Mouse (Mus musculus): ENCODE measurements at regions not wholly inside any gene's neighbourhood (a gene's known extent, or its start where the extent isn't known, plus 50 kb on each side); places are given as distances from the start of the nearest gene placed in this dataset.
"Not testable (repeated sequence)": the region's sequence is repeated elsewhere in the genome, so short reads cannot be mapped to it uniquely, and the experiment has no call there.

- no peaks in the 10 kb centered on the region for H3K27me3 ChIP-seq (replicated peaks)
- H3K4me3 ChIP-seq (replicated peaks): no peak overlapping the region
- H3K27ac ChIP-seq: no peak overlapping the region
- no peak overlapping the region for H3K9ac ChIP-seq
- H3K4me2 ChIP-seq: no peak overlapping the region
- WGBS: 93% methylated on average over 2 of the region's 2 CpGs
- H3K36me3 ChIP-seq: no peaks in the 10 kb centered on the region
- no peak for ATAC-seq (ENCODE audit: insufficient read depth, low FRiP score, low read depth)
- H3K9me3 ChIP-seq: no peaks in the 10 kb centered on the region
- H3K4me1 ChIP-seq: no peaks in the 10 kb centered on the region
Observed at GRCm38 (mm10) chr4:67141896-67142295, 314.5 kb downstream of the Tlr4 start.

DNA sequence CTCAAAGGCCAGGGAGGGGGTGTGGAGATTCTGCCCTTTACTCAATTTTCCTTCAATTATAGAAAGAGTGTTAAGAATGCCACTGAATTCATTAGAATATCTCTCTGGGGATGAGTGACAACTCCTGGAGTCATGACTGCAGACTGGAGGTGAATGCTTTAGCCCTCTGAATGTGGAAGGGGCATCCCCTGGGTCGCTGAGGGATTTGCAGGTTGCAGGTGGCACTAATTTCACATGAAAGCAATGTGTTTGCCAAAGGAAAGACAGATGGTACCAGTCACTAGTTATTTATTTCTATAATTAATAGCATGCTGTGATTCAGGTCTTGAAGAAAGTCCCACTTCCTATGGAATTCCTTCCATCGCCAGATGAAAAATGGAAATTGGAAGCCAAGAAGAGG lies 321.1 kb downstream of the Tlr4 start:
- Histone ChIP-seq H3K9ac (no peak overlapping the region), H3K4me3 (replicated peaks) (no peak overlapping the region), H3K27me3 (replicated peaks) (no peaks in the 10 kb centered on the region), H3K4me1 (no peaks in the 10 kb centered on the region), H3K9me3 (no peaks in the 10 kb centered on the region), H3K36me3 (no peaks in the 10 kb centered on the region), H3K4me2 (no peak overlapping the region), H3K27ac (no peak overlapping the region)
- WGBS: 63% methylated on average over 2 of the region's 2 CpGs
- ATAC-seq (ENCODE audit: insufficient read depth, low FRiP score, low read depth): no peak

DNA sequence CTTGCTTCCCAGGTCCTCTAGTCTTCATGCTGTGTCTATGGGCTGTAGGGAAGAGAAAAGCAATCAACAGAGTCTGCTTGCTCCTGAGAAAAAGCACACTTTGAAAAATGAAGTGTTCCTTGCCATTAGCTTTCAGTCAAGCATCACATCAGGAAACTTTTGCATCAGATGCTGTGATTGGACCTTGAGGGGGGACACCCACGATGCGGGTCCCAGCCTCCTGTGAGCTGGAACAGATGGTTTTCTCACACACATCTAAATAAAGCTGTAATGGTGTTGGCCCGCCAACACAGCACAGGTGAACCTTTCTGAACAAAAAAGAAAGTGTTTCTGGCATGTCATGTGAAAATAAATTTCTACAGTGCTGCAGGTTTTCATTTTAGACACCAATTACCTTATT lies 335.3 kb downstream of the Tlr4 start:
- H3K4me2 ChIP-seq: no peak overlapping the region
- no peak overlapping the region for H3K9ac ChIP-seq
- no peaks in the 10 kb centered on the region for H3K27me3 ChIP-seq (replicated peaks)
- no peaks in the 10 kb centered on the region for H3K9me3 ChIP-seq
- no peaks in the 10 kb centered on the region for H3K36me3 ChIP-seq
- WGBS: 78% methylated on average over 3 of the region's 3 CpGs
- ATAC-seq (ENCODE audit: insufficient read depth, low FRiP score, low read depth): no peak
- H3K4me3 ChIP-seq (replicated peaks): no peak overlapping the region
- H3K4me1 ChIP-seq: no peaks in the 10 kb centered on the region
- H3K27ac ChIP-seq: no peak overlapping the region

GRCm38 (mm10) chr4:67167720-67168119 lies 340.3 kb downstream of the Tlr4 start:
- Histone ChIP-seq H3K9me3 (no peaks in the 10 kb centered on the region), H3K36me3 (no peaks in the 10 kb centered on the region), H3K4me2 (no peak overlapping the region), H3K4me1 (no peaks in the 10 kb centered on the region), H3K9ac (no peak overlapping the region), H3K4me3 (replicated peaks) (no peak overlapping the region), H3K27me3 (replicated peaks) (no peaks in the 10 kb centered on the region), H3K27ac (no peak overlapping the region)
- WGBS: 47% methylated on average over 5 of the region's 5 CpGs
- peak; percentile 65 for ATAC-seq (ENCODE audit: insufficient read depth, low FRiP score, low read depth)

DNA sequence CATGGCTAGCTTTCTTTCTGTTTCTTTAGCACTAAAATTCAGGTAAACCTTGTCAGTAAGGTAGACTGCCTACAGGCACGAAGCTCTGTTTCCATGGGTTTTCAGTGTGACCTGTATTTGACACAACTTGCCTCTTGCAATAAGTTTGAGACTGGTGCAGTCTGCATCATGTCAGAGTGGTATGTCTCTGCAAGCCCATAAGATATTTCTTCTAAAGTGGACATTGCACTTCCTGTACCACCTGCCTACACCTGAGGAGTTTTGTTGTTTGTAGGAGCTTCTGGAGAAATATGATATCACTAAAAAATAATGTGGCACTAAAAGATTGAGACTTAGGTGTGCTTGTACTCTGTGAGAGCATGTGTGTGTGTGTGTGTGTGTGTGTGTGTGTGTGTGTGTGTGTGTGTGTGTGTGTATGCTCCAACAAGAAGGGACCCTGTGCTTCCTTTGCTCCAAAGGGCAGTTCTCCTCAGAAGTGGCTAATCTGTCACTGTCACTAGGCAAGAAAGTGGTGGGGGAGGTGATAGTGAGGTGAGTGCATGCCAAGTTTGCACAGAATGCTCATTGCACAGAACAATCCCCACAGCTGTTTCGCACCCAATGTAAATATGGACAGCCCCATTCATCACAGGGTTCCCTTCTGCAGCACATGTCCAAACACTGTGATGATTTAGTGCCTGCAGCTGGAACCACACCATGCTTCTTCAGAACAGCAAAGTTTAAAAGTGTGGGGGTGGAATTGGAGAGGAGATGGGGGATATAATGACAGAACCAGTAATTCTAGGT lies 360.5 kb downstream of the Tlr4 start:
- Histone ChIP-seq H3K4me3 (replicated peaks) (no peak overlapping the region), H3K9me3 (no peaks in the 10 kb centered on the region), H3K4me2 (no peak overlapping the region), H3K9ac (no peak overlapping the region), H3K27ac (no peak overlapping the region), H3K27me3 (replicated peaks) (no peaks in the 10 kb centered on the region), H3K36me3 (no peaks in the 10 kb centered on the region), H3K4me1 (no peaks in the 10 kb centered on the region)
- 14% methylated on average over 2 of the region's 2 CpGs for WGBS
- ATAC-seq (ENCODE audit: insufficient read depth, low FRiP score, low read depth): peak; percentile 85; the same call in 1 of the 2 replicates

DNA sequence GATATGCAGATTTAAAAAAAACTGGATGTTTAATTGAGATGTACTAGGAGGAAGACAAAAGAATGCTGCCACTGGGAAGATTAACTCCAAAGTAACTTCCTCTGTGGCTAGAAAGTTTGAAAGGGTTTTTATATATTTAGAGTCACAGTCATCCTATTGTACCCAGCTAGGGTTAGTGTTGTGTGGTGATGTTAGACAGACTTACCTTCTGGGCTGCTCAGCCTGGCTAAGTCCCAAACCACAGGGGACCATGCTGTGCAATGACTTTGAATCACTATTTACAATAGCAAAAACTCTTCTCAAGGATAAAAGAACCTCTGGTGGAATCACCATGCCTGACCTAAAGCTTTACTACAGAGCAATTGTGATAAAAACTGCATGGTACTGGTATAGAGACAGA lies 363.2 kb downstream of the Tlr4 start:
- Histone ChIP-seq H3K4me1 (no peaks in the 10 kb centered on the region), H3K9me3 (no peaks in the 10 kb centered on the region), H3K27ac (no peak overlapping the region), H3K9ac (no peak overlapping the region), H3K4me3 (replicated peaks) (no peak overlapping the region), H3K4me2 (no peak overlapping the region), H3K27me3 (replicated peaks) (no peaks in the 10 kb centered on the region), H3K36me3 (no peaks in the 10 kb centered on the region)
- no peak for ATAC-seq (ENCODE audit: insufficient read depth, low FRiP score, low read depth)

- Histone ChIP-seq H3K9me3 (no peaks in the 10 kb centered on the region), H3K36me3 (no peaks in the 10 kb centered on the region), H3K4me2 (no peak overlapping the region), H3K4me1 (no peaks in the 10 kb centered on the region), H3K27ac (no peak overlapping the region), H3K4me3 (replicated peaks) (no peak overlapping the region), H3K9ac (no peak overlapping the region), H3K27me3 (replicated peaks) (no peaks in the 10 kb centered on the region)
- ATAC-seq (ENCODE audit: insufficient read depth, low FRiP score, low read depth): no peak
- WGBS: 59% methylated on average over 4 of the region's 4 CpGs
Observed at GRCm38 (mm10) chr4:67194425-67194824, 367.0 kb downstream of the Tlr4 start.

- Histone ChIP-seq H3K4me1 (no peaks in the 10 kb centered on the region), H3K9ac (no peak overlapping the region), H3K36me3 (no peaks in the 10 kb centered on the region), H3K9me3 (no peaks in the 10 kb centered on the region), H3K27ac (no peak overlapping the region), H3K27me3 (replicated peaks) (no peaks in the 10 kb centered on the region), H3K4me3 (replicated peaks) (no peak overlapping the region), H3K4me2 (no peak overlapping the region)
- WGBS: 67% methylated on average over 5 of the region's 5 CpGs
- ATAC-seq (ENCODE audit: insufficient read depth, low FRiP score, low read depth): no peak
Observed at GRCm38 (mm10) chr4:67196907-67197306, 369.5 kb downstream of the Tlr4 start.

- H3K36me3 ChIP-seq; ATAC-seq (ENCODE audit: insufficient read depth, low FRiP score, low read depth): not testable (repeated sequence)
Observed at GRCm38 (mm10) chr4:67208406-67208805, 381.0 kb downstream of the Tlr4 start.

GRCm38 (mm10) chr4:67213363-67213762 lies 386.0 kb downstream of the Tlr4 start:
- H3K4me2 ChIP-seq: no peak overlapping the region

More at GRCm38 (mm10) chr4:67208406-67208805, 381.0 kb downstream of the Tlr4 start:
- not testable (repeated sequence) for H3K9ac ChIP-seq; H3K4me3 ChIP-seq (replicated peaks); H3K27me3 ChIP-seq (replicated peaks); H3K4me2 ChIP-seq; H3K4me1 ChIP-seq; H3K27ac ChIP-seq; H3K9me3 ChIP-seq

GRCm38 (mm10) chr4:67224533-67224932 lies 397.1 kb downstream of the Tlr4 start:
- no peak for ATAC-seq (ENCODE audit: insufficient read depth, low FRiP score, low read depth)
- no peak overlapping the region for H3K4me3 ChIP-seq (replicated peaks)
- no peaks in the 10 kb centered on the region for H3K4me1 ChIP-seq
- no peak overlapping the region for H3K4me2 ChIP-seq
- no peaks in the 10 kb centered on the region for H3K9me3 ChIP-seq
- no peak overlapping the region for H3K27ac ChIP-seq
- H3K27me3 ChIP-seq (replicated peaks): no peaks in the 10 kb centered on the region
- no peaks in the 10 kb centered on the region for H3K36me3 ChIP-seq
- H3K9ac ChIP-seq: no peak overlapping the region

More at GRCm38 (mm10) chr4:67213363-67213762, 386.0 kb downstream of the Tlr4 start:
- Histone ChIP-seq H3K27ac (no peak overlapping the region), H3K9ac (no peak overlapping the region), H3K4me1 (no peaks in the 10 kb centered on the region), H3K36me3 (no peaks in the 10 kb centered on the region), H3K9me3 (no peaks in the 10 kb centered on the region), H3K27me3 (replicated peaks) (no peaks in the 10 kb centered on the region), H3K4me3 (replicated peaks) (no peak overlapping the region)
- no peak for ATAC-seq (ENCODE audit: insufficient read depth, low FRiP score, low read depth)
- WGBS: 53% methylated on average over 1 of the region's 1 CpGs

DNA sequence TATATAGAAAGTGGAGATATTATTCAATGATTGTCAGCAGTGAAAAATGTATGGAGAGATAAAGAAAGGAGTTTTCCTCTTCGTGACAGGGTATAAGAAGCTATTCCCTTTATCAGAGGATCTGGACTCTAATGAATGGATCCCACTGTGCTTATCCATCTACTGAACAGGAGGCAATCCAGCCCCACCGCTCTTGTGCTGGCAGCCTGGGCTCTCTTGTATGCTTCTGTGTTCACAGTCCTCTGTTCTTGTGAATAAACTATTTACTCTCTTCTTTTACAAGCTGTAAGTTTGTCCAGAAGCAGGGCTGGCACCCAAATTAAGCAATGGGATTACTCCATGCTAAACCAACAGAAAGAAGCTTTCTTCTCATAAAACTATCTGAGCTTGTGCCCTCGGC lies 401.8 kb downstream of the Tlr4 start:
- H3K9ac ChIP-seq: no peak overlapping the region
- H3K9me3 ChIP-seq: no peaks in the 10 kb centered on the region
- no peaks in the 10 kb centered on the region for H3K4me1 ChIP-seq
- no peak overlapping the region for H3K4me3 ChIP-seq (replicated peaks)
- no peak overlapping the region for H3K4me2 ChIP-seq
- no peaks in the 10 kb centered on the region for H3K27me3 ChIP-seq (replicated peaks)
- H3K27ac ChIP-seq: no peak overlapping the region
- ATAC-seq (ENCODE audit: insufficient read depth, low FRiP score, low read depth): no peak
- no peaks in the 10 kb centered on the region for H3K36me3 ChIP-seq
- 59% methylated on average over 3 of the region's 3 CpGs for WGBS

DNA sequence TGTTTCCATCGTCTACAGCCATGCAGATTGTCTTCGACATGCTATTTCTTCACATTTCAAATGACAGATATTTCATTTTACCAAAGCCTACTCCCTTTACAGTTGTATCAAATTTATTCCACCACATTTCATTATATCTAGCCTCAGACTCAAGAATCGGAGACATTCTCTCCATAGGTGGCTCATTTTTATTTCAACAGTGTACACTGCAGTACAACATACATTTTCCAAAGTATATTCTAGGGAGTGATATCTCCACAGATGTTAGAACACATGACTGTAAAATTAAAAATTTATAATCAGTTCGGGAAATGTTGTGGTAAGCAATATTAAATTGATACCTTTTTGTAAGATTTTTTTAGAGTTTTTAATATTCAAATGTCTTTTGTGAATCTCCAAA lies 446.2 kb downstream of the Tlr4 start:
- H3K4me3 ChIP-seq (replicated peaks): no peak overlapping the region
- H3K4me1 ChIP-seq: no peaks in the 10 kb centered on the region
- H3K36me3 ChIP-seq: no peaks in the 10 kb centered on the region
- no peak overlapping the region for H3K4me2 ChIP-seq
- no peak overlapping the region for H3K27ac ChIP-seq
- no peaks in the 10 kb centered on the region for H3K27me3 ChIP-seq (replicated peaks)
- no peak overlapping the region for H3K9ac ChIP-seq
- H3K9me3 ChIP-seq: no peaks in the 10 kb centered on the region
- ATAC-seq (ENCODE audit: insufficient read depth, low FRiP score, low read depth): no peak
- 87% methylated on average over 4 of the region's 4 CpGs for WGBS

Data from stomach, embryonic 15.5 days (tissue).